Mouse (Mus musculus) small intestine, adult 2 months (tissue): ENCODE measurements at regions not wholly inside any gene's neighbourhood (a gene's known extent, or its start where the extent isn't known, plus 50 kb on each side); places are given as distances from the start of the nearest gene placed in this dataset.

Experiments
- CTCF ChIP-seq: fragments of 200-500 bp; IDR thresholded peaks from 2 replicates; pipeline ENCODE4 v1.5.1; 2012; ENCODE audit warnings: low read depth, mild to moderate bottlenecking, control low read depth, inconsistent platforms, low read length, moderate library complexity, mixed read lengths; ENCODE audit not compliant: insufficient replicate concordance, insufficient read length; ENCODE audit errors: extremely low read depth
- POLR2A ChIP-seq: fragments of 200-500 bp; IDR thresholded peaks from 2 replicates; pipeline ENCODE4 v1.6.1; 2012; ENCODE audit warnings: low read depth, mild to moderate bottlenecking, control low read depth, inconsistent platforms, low read length, moderate library complexity

DNA sequence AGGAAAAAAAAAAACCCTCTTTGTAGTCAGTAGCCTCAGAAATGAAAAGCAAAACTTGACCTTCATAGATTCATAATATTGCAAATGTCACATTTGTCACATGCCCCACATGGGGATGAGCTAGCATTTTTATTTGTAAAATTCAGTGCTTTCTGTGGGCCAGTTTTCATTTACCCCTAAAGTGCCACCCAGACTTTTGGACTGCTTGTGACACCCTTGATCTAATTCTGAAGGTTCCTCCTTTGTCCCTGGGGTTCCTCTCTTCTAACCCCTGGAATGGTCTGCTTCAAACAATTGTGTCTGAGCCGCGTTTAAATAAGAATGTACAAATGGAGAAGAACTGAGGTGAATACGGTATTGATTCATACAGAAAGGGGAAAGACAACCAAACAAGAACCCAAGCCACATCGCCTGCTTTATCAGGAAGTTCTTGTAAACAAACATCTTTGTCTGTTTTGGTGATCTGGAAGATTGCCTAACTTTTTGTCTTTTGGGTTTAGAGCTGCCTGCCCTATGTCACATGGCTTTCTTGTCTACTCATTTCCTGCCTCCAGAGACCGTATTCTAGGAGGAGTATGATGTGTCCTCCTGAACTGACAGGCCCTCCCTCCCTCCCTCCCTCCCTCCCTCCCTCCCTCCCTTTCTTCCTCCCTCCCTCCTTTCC, 203.1 kb upstream of the Gm9833 start:
- TF ChIP-seq CTCF, result no peak
- no peak for TF ChIP-seq POLR2A
